Mouse (Mus musculus) spleen, adult 2 months (tissue): Measurements from ENCODE around the gene Aloxe3.

Experiments used
- CTCF ChIP-seq: fragments of 200-500 bp; IDR thresholded peaks from 2 replicates; pipeline ENCODE4 v1.5.1; 2011; ENCODE audit warnings: mild to moderate bottlenecking, inconsistent platforms; ENCODE audit not compliant: insufficient read depth, insufficient read length, insufficient replicate concordance; ENCODE audit errors: extremely low read depth
- POLR2A ChIP-seq: fragments of 200-500 bp; IDR thresholded peaks from 2 replicates; pipeline ENCODE4 v1.6.1; 2011; ENCODE audit warnings: low read depth, low read length, inconsistent platforms

- TF ChIP-seq CTCF: no peak
- no peak for TF ChIP-seq POLR2A
Measured at GRCm38 (mm10) chr11:69107676-69108075, 18.0 kb upstream of the Aloxe3 start.
